Mouse (Mus musculus): ENCODE results near the gene Kif3c.

Kif3c gene

DNA sequence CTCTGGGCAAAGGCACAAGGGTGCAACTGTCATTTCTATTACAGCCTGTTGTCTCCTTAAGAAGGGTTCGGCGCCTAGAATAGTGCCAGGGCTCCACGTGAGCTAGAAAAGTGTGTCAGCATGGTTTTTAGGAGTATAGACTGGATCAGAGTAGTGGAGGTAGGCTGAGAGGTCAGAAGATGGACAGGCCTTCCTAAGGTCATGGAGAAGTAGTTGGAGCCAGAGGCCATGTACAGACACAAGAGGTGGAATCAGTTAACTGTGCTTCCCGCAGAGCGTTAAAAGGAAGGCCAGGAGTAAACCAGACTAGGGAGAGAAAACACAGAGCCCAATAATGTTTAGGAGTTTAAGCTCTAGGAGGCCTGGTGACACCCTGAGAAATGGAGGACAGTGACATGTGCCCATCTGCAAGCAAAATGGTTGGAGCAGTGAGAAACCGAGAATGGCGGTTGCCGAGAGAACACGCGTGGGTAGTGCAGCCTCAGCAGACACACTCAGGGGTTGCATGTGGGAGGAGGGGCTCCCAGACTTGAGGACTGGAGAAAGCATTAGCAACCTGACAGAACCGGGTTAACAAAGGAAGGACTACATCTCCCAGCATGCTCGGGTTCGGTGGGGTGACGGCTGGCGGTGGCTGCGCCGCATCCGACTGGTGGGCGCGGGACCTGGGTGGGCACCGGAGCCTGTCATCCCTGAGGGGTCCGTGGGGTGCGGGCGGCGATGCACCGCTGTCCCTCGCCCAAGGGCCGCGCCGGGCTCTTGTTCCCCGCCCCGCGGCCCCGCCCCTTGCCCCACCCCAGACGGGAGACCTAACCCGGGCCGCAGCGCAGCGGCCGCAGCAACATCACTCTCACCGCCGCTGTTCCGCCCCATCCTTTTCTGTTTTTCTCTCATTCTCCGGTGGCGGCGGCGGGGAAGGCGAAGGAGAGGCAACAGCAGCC lies at the start of gene Kif3c:
Gene Kif3c (plus strand): TSS at position 625 of the 941 bp plus-strand sequence.
- DNase-seq (ENCODE audit: low spot score) = peak; percentile 84

DNA sequence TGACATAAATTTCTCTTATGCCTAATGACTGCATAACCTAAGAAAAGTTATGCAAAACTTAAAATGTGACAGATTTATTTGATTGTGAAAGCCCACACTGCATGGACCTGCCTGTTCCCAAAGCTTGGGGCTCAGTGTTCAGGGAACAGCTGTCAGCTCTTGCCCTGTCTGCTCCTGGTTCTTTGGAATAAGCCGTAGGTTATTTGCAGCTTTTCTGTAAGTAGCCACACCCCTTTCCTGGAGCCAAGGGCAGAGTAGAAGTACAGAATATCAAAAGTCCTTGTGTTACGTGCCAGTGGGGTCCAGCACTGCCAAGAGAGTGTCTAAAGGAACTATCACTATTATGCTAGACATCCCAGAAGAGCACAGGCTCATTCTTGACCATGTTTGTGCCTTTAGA lies 48.8 kb upstream of the Kif3c start:
- no peak for DNase-seq (ENCODE audit: low spot score)

DNA sequence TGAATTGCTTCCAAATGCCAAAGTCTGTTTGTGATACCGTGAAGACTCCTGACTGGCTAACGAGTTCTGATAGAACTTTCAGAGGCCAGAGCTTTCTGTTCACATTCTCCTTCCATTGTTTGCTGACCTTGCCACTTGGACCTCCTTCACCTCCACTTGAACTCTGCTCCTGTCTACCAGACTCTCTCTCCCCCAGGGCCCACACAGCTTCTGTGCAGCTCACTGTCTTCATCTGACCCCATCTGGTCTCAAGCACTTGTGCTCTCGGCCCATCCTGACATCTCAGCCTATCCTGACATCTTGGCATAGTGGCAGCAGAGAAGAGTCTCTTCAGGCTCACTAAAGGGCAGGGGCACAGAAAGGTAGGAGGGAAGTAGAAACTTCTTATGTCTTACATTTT lies 48.0 kb upstream of the Kif3c start:
- no peak for DNase-seq (ENCODE audit: low spot score)

DNA sequence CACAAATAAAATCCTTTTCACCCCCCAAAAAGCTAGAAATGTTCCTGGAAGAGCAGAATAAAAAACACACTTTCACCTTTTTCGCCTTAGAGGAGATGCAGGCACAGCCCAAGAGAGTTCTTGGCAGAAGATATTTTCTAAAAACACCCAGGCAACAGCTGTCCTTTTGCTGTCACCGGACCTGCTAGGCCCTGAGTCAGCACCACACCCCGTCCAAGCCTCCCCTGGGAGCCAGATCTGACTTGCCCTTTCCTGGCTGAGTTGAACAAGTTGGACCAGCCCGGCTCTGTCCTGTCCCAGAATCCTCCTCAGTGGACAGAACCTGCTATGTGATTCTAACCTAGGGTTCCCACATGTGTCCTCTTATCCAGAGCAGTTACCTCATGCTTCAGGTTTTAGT lies 45.6 kb upstream of the Kif3c start:
- no peak for DNase-seq (ENCODE audit: low spot score)

DNA sequence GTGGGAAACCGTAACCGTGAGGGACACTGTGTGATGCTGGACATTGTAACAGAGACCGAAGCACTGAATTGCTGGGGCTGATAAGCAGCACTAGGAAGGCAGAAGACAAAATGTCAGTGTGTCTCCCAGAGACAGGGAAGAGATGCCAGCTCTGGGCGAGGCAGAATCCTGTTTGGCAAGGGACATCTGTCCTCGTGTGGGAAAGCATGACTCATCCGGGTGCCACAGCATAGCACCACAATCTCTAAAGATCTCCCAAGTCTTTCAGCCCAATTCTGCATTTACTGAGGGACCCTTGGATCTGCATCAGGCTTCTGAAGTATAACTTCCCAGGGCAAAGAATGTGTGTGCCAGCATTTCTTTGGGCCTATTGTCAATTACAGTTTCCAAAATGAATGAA lies 41.7 kb upstream of the Kif3c start:
- DNase-seq (ENCODE audit: low spot score) = no peak

DNA sequence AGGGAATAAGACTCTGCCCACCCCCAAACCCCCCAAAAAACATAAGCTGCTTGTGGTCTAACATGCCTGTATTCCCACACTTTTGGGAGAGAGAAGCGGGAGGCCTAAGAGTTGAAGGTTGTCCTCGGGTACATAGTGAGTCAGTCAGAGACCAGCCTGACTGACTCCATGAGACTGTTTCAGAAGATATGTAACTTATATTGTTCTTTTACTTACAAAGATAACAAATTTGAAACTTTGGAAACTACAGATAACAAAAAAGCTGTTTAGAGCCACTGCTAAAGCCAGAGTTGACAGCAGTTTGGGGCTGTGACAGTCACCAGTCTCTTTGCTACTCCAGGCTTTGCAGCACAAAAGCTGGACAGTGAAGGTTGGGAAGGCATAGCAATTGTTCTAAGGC lies 39.7 kb upstream of the Kif3c start:
- no peak for DNase-seq (ENCODE audit: low spot score)

DNA sequence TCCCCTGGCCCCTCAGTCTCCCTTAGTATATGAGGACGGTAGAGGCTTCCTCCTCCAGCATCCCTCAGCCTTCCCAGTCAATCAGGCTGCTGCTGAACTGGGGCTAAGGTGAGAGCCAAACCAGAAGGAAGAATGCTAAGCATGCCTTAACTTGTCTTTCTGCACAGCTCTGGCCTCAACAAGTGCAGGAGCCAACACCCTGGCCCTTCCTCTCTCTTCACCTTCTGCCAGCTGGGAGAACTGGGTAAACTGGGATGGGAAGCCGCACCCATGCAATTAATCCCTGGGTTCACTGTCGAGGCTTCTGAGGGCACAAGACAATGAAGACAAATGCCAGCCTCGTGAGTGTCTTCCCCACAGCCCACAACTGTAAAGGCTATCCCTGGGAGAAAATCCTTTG lies 35.3 kb upstream of the Kif3c start:
- DNase-seq (ENCODE audit: low spot score) = no peak

DNA sequence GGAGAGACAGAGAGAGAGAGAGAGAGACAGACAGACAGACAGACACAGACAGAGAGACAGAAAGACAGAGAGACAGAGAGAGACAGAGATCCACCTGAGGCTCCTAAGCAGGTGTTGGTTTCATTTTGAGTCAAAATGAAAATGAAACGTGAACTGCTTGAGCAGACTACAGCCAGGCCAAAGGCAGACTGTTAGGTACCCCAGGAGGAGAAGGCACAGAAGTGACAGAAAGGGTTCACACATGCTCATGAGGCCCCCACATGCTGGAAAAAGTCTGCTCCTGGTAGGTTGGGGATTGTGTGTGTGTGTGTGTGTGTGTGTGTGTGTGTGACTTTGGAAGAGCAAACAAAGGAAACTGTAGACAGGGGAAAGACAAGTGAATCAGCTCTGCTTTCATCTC lies 26.0 kb upstream of the Kif3c start:
- no peak for DNase-seq (ENCODE audit: low spot score)

DNA sequence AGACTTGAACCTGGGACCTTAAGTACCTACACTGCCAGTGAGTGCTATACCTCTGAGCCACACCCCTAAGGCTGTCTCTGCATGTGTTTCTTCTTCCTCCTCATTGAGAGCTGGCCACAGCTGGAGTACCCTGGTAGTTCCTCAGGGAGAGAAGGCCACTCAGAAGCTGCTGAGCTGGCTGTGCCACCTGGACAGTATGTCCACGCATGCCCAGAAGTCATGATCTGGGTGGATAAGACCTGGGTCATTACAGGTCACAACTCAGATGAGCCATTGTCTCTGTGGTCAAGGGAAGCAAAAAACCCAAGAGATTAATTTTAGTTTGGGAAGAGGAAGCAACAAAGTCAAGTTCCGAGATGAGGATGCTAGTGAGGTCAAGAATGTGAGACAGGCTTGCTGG lies 20.8 kb upstream of the Kif3c start:
- DNase-seq (ENCODE audit: low spot score) = no peak

DNA sequence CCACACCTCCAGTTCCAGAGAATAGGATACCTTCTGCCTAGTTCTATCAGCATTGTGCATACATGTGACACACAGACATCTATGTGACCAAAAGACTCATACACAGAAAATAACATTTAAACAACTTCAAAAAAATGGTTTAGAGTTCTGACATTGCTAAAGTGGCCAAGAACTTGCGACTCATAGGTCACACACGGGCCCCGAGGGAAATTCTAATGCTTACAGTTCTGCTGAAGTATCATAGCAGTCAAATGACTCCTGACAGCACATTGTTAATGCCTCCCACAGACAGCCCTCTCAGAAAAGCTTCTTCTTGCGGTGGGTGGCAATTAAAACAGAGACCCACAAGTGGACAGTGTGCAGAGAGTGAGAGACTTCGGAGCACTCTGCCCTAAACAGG lies 19.9 kb upstream of the Kif3c start:
- no peak for DNase-seq (ENCODE audit: low spot score)

DNA sequence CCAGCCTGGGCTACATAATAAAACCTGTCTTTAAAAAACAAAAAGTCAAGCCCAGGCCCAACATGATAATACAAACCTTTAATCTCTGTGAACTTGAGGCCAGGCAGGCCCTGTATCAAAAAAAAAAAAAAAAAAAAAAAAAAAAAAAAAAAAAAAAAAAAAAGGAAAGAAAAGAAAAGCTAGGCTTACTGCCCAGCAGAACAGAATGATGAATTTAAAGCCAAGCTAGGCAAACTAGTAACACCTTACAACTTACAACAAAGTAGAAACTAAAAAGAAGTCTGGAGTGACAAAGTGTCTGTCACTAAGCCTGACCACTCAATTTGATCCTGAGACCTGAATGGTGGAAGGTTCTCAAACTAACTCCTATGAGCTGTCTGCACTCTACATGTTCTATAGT lies 17.2 kb upstream of the Kif3c start:
- DNase-seq (ENCODE audit: low spot score) = no peak

DNA sequence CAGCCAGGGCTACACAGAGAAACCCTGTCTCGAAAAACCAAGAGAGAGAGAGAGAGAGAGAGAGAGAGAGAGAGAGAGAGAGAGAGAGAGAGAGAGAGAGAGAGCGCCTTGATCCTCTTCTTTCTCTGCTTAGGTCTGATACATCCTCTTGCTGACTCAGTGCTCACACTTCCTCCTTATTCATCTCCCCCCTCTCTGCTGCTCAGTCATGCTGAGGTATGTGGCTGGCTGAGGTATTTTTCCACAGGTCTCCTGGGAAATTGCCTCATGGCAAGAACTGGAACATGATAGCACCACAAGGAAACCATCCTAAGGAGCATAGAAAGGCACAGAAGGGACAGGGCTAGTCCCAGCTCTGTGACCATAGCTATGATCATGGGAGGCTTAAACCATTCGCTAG lies 15.5 kb upstream of the Kif3c start:
- no peak for DNase-seq (ENCODE audit: low spot score)

DNA sequence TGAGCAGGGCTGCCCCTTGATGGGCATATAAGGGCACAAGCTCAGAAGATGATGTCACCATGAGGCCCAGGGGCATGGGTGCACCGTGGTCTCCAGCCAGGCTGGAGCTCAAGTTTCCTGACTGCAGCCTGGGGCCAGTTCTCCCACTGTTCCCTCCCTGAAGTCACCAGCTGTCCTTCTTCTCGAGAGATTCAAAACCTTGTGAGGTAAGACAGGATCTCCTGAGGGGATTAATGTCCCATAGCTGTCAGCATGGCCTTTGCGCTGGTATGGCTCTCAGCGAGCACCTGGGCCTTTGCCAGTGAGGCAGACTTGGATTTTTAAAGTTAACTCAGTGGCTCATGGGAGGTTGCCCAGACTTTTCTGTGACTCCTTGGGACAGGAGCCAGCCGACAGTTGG lies 14.8 kb upstream of the Kif3c start:
- DNase-seq (ENCODE audit: low spot score) = no peak

DNA sequence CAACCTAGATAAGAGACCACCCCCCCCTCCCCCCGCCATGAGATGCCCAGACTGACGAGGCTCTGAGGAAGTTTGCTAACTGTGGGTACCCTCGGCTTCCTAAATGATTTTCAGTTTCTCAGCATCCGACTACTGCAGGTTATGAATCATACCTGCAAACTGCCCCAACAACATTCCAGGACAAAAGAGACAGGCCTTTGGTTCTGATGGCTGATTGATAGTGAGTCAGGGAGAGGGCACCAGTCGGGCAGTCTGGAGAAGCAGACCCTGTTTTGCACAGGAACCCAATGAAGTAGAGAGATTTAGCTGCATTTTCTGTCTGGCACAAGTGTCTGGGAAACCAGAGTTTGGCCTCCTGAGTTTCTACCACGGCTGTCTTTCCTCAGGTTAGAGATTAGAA lies 12.7 kb upstream of the Kif3c start:
- no peak for DNase-seq (ENCODE audit: low spot score)

DNA sequence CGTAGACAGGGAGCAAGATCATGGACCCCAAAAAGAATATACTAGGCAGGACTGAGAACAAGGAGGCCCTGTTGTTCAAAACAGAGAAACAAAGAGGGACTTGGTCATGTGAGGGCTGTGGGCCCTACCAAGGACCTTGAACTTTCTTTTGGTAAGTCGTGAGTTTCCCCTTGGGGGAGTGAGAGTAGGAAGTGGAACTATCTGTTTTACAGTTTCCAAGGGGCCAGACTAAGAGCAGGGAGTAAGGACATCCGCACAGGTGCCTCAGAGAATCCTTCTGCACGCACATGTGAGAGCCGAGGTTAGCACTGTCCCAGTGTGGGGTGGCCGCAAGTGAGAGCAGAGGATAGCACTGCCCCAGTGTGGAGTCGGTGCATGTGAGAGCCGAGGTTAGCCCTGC lies 9.9 kb upstream of the Kif3c start:
- no peak for DNase-seq (ENCODE audit: low spot score)

DNA sequence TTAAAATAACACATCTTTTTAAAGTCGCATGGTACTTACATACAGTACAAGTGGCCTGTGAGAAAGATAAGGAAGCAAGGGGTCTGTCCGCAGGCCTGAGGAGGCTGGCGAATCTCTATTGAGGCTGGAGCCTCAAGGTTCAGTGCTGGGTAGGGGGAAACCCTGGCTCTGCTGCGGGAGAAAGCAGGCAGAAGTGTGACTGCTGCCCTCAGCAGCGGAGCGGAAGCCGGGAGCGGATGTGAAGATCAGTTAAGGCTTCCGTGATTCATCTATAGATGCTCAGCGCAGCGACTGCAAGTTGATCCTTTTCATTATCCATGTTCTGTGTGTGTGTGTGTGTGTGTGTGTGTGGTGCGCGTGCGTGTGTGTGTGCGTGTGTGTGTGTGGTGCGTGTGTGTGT lies 8.1 kb upstream of the Kif3c start:
- no peak for DNase-seq (ENCODE audit: low spot score)

DNA sequence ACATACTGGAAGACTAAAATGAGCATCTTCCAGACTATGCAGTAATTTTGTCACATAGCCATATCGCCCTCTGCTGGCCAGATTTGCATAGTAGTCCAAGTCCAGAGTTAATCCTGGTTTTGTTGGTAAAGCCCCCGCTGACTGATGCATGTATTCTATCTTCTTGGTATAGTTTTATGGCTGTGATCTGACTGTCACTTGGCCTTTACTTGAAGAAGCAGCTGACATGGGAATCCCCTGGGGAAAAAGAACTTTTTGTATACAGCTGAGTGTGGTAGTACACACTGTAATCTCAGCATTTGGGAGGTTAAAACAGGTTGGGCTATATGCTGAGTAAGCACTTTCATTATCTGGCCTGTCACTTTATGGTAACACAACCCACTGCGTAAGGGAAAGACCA lies 5.6 kb upstream of the Kif3c start:
- DNase-seq (ENCODE audit: low spot score) = peak; percentile 30

DNA sequence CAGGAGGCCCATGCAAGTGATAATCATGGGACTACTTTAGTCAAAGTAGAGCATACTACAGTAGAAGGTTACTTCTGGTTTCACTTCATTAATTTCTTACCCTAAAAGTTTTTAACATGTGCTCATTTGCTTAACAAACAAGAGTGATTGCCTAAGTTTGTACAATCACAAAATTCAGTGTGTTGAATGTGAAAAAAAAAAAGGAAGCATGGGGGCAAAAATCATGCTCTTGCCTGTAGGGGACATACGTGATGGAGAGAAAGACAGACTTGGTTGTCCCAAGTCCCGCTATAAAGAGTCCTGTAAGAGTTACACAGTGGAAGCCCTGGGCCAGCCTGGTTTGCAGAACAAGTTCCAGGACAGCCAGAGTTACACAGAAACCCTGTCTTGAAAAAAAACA lies 4.9 kb upstream of the Kif3c start:
- no peak for DNase-seq (ENCODE audit: low spot score)

DNA sequence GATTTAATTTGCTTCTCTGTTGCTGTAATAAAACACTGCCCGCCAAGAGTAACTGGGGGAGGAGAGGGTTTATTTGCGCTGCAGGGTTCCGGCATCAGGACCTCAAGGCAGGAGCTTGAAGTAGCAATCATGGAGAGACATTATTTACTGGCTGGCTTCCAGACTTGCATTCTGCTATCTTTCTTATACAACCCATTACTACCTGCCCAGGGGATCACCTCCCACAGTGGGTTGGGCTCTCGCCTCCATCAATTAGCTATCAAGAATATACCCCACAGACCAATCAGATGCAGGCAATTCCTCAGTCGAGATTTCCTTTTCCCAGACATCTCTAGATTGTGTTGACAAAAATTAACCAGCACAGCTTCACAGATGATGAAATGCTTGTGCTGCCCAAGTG lies 856 bp upstream of the Kif3c start:
- DNase-seq (ENCODE audit: low spot score) = no peak

DNA sequence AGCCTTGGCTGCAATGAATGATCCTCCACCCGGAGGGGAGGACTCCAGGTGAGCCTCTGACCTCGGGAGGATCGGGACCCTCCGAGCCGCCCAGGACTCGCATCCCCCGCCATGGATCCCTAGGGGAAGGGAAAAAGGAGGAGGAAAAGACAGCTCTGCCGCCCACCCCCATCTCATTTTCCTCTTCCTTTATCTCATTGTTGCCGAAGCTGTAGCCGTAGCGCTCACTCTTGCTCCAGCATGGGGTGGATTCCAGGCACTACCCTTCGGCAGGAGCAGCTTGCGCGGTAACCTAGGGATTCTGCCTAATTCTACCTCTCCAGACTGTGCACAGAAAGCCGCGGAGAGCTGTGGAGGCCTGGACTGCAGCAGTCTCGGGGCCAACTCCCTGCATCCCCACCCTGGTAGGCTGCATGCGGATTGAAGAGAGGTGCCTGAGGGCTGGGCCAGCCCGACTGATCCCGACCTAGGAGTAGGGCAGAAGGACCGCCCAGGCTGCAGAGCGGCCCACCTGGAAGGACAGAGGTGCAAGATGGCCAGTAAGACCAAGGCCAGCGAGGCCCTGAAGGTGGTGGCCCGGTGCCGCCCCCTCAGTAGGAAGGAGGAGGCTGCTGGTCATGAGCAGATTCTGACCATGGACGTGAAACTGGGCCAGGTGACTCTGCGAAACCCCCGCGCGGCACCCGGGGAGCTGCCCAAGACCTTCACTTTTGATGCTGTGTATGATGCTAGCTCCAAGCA lies 687 bp downstream of the Kif3c start:
- peak; percentile 24 for DNase-seq (ENCODE audit: low spot score)

DNA sequence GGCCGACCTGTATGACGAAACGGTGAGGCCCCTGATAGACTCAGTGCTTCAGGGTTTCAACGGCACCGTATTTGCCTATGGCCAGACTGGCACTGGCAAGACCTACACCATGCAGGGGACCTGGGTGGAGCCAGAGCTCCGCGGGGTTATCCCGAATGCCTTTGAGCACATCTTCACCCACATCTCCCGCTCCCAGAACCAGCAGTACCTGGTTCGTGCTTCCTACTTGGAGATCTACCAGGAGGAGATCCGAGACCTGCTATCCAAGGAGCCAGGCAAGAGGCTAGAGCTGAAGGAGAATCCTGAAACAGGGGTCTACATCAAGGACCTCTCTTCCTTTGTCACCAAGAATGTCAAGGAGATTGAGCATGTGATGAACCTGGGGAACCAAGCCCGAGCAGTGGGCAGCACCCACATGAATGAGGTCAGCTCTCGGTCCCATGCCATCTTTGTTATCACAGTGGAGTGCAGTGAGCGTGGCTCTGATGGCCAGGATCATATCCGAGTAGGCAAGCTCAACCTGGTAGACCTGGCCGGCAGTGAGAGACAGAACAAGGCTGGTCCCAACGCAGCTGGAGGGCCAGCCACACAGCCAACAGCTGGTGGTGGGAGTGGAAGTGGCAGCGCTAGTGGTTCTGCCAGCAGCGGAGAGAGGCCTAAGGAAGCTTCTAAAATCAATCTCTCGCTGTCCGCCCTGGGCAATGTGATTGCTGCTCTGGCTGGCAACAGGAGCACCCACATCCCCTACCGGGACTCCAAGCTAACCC lies 1.4 kb downstream of the Kif3c start:
- no peak for DNase-seq (ENCODE audit: low spot score)

DNA sequence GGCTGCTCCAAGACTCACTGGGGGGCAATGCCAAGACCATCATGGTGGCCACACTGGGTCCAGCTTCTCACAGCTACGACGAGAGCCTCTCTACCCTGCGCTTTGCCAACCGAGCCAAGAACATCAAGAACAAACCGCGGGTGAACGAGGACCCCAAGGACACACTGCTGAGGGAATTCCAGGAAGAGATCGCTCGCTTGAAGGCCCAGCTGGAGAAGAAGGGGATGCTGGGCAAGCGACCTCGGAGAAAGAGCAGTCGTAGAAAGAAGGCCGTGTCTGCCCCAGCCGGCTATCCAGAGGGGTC lies 2.0 kb downstream of the Kif3c start:
- no peak for DNase-seq (ENCODE audit: low spot score)

DNA sequence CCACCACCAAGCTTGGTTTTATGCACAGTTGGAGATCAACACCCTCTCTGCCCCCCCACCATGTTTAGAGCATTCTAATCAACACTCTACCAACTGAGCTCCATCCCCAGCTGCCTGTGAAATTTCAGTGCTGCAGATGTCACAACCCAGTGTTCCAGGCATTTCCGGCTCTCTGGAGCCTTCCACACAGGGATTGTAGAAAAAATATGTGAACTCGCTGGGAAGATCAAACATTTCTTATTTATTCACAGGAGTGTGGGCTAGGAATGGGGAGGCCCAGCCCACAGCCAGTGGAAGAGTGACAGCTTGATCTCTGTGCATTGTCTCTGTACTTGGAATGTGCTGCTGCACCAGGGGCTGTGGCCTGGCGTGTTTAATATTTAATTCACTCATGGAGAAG lies 3.8 kb downstream of the Kif3c start:
- no peak for DNase-seq (ENCODE audit: low spot score)

Data from yolk sac, embryonic 10.5 days (tissue).